Mouse (Mus musculus) erythroblast, embryonic 14.5 days (primary cell): Measurements from ENCODE around the gene Sel1l.

ENCODE experiments used
- GATA1 ChIP-seq: IDR thresholded peaks from 2 replicates; pipeline ENCODE4 v1.6.1; 2012; ENCODE audit warnings: low read length, inconsistent platforms, mixed read lengths
- TAL1 ChIP-seq: IDR thresholded peaks from 3 replicates; pipeline ENCODE4 v1.6.1; 2012; ENCODE audit warnings: low read length, inconsistent platforms, mixed read lengths

DNA sequence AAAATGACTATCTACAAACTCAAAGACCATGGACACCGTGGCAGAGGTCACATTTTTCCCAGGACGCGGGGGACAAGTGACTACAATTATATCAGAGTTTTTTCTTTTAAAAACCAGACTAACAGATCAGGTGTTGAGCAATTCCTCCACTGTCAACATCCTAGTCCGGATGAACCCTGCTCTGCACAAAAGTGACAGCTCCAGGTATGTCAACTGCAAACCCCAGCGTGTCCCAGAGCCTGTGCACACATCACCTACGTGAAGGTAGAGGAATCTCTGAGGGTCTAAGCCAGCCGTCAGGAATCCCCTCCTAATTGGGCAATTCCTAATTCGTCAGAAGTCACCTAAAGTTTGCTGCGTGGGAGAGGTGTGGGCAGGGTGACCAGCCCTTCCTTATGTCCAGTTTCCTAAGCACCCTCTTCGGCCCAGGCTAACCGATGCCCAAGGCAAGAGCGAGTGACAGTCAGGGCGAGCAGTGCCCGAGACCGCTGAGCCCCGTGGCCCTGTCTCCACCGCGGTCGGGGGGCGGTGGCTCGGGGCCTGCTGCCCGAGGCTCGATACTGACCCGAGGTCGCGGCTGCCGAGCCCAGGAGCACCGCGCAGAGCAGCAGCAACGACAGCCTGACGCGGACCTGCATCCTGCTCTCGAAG lies 438 bp downstream of the Sel1l start:
- no peak for TF ChIP-seq TAL1
- no peak for TF ChIP-seq GATA1
